Mouse (Mus musculus): ENCODE measurements at regions not wholly inside any gene's neighbourhood (a gene's known extent, or its start where the extent isn't known, plus 50 kb on each side); places are given as distances from the start of the nearest gene placed in this dataset.

GRCm38 (mm10) chr1:130524744-130525143 is 62.2 kb upstream of the Cd55 start:
- ATAC-seq (replicated peaks; ENCODE audit: low read depth, poor library complexity, severe bottlenecking) = no peak

- no peak for ATAC-seq (replicated peaks; ENCODE audit: low read depth, poor library complexity, severe bottlenecking)
Measured at GRCm38 (mm10) chr1:130517868-130518267, 55.3 kb upstream of the Cd55 start.

GRCm38 (mm10) chr1:130516641-130517040 is 54.1 kb upstream of the Cd55 start:
- ATAC-seq (replicated peaks; ENCODE audit: low read depth, poor library complexity, severe bottlenecking) = no peak

GRCm38 (mm10) chr1:130515316-130515715 is 52.8 kb upstream of the Cd55 start:
- ATAC-seq (replicated peaks; ENCODE audit: low read depth, poor library complexity, severe bottlenecking) = no peak

GRCm38 (mm10) chr1:130513482-130513881 is 50.9 kb upstream of the Cd55 start:
- no peak for ATAC-seq (replicated peaks; ENCODE audit: low read depth, poor library complexity, severe bottlenecking)

GRCm38 (mm10) chr1:130512798-130513405 is 50.4 kb upstream of the Cd55 start:
- ATAC-seq (replicated peaks; ENCODE audit: low read depth, poor library complexity, severe bottlenecking) = peak; percentile 73

Measured in common myeloid progenitor, adult 5-6 weeks (primary cell).